9 mouse cellular contexts compared by ENCODE assay signal in genomic region chr3:138906112-138906880, GRCm38 (mm10).
DNase-seq lines count a peak whose midpoint lies in the region; ATAC-seq and TF ChIP-seq lines count a peak whose summit lies in the region.
"Had no signal": no experiment of that assay in that cellular context is flagged by ENCODE, and none has a peak within 500 bp of the region (broad histone marks: within the 10 kb centered on the region; RNA-seq: fewer than 3 reads in every experiment).

No protein-coding gene starts in this region.

- no peaks in the 10 kb centered on the region for H3K36me3 ChIP-seq in MEL (ENCODE audit: control insufficient read depth in 1 of 2, insufficient read depth in 2 of 2, low read length in 2 of 2)
- H3K36me3 ChIP-seq in forebrain, embryonic 12.5 days (replicated peaks): peaks cover 16% of the 10 kb centered on the region
- H3K36me3 ChIP-seq in lung, embryonic 15.5 days: no peaks in the 10 kb centered on the region

- H3K27me3 ChIP-seq in MEL (ENCODE audit: control insufficient read depth in 1 of 2, insufficient read depth in 2 of 2, low read length in 2 of 2): no peaks in the 10 kb centered on the region
- H3K27me3 ChIP-seq in forebrain, embryonic 12.5 days: no peaks in the 10 kb centered on the region
- H3K27me3 ChIP-seq in lung, embryonic 15.5 days: peaks cover 3% of the 10 kb centered on the region; the same call in 1 of the 2 replicates

- intact Hi-C loops in heart, postnatal 36 days (cut with DNase I): loop anchor here (2.0 to 10.0 kb wide), 5 partner anchors 163 to 451 kb away; partner anchors contain the start of gene Tspan5

- TF ChIP-seq EP300 in MEL (IDR thresholded peaks at IDR 0.05; ENCODE audit: low read depth in 1 of 2, low read length in 2 of 2): no peak

- no peaks in the 10 kb centered on the region for H3K4me1 ChIP-seq in MEL (ENCODE audit: control insufficient read depth in 1 of 2, insufficient read depth in 2 of 2, low read length in 2 of 2)
- peaks cover 6% of the 10 kb centered on the region for H3K4me1 ChIP-seq in forebrain, embryonic 12.5 days
- peaks cover 10% of the 10 kb centered on the region for H3K4me1 ChIP-seq in lung, embryonic 15.5 days

- H3K79me2 ChIP-seq in MEL (ENCODE audit: control insufficient read depth, insufficient read depth, low read length, poor library complexity): no peaks in the 10 kb centered on the region

- peak overlapping the region; percentile 39; a peak in 3 of 4 replicates for H3K4me3 ChIP-seq in MEL (ENCODE audit: control insufficient read depth in 1 of 2, insufficient read depth in 1 of 2, low read depth in 2 of 2, low read length in 2 of 2)
- no peak overlapping the region for H3K4me3 ChIP-seq in forebrain, embryonic 12.5 days (replicated peaks)
- no peak overlapping the region for H3K4me3 ChIP-seq in lung, embryonic 15.5 days
- H3K4me3 ChIP-seq: megakaryocyte, embryonic 14.5 days had no signal

- no peaks in the 10 kb centered on the region for H3K9me3 ChIP-seq in MEL (replicated peaks; ENCODE audit: insufficient read depth, low read length)
- no peaks in the 10 kb centered on the region for H3K9me3 ChIP-seq in forebrain, embryonic 12.5 days
- no peaks in the 10 kb centered on the region for H3K9me3 ChIP-seq in lung, embryonic 15.5 days
- H3K9me3 ChIP-seq: megakaryocyte, embryonic 14.5 days had no signal

- peak; percentile 73 for DNase-seq in MEL (ENCODE audit: low read depth, low spot score)
- peak; percentile 29 for DNase-seq in c-Kit-positive CD71-positive TER-119-positive erythroid progenitor cells, embryonic 14.5 days (ENCODE audit: low spot score)
- peak; percentile 64 to 73 for DNase-seq in heart, postnatal 36 days
- peak; percentile 37 for DNase-seq in large intestine, adult 2 months (ENCODE audit: low read depth, low spot score)
- DNase-seq in ovary, postnatal 36 days (ENCODE audit: low spot score): peak; percentile 62
- peak; percentile 48 for DNase-seq in yolk sac, embryonic 10.5 days (ENCODE audit: low spot score)

- ATAC-seq in forebrain, embryonic 12.5 days (ENCODE audit: low FRiP score): peak; percentile 73
- ATAC-seq in lung, embryonic 15.5 days (ENCODE audit: borderline replicate concordance, extremely low read depth, low FRiP score, low TSS enrichment): peak; percentile 68; the same call in 1 of the 2 replicates

- no peak overlapping the region for H3K4me2 ChIP-seq in forebrain, embryonic 12.5 days
- H3K4me2 ChIP-seq in lung, embryonic 15.5 days: no peak overlapping the region; the same call in 1 of the 2 replicates

- 30% methylated on average over 17 of the region's 17 CpGs for WGBS in forebrain, embryonic 12.5 days
- 30% methylated on average over 17 of the region's 17 CpGs for WGBS in large intestine, adult 2 months
- 29% methylated on average over 17 of the region's 17 CpGs for WGBS in lung, embryonic 15.5 days

- TF ChIP-seq POLR2A in MEL (IDR thresholded peaks at IDR 0.05; ENCODE audit: control insufficient read depth in 1 of 2, insufficient read depth in 1 of 2, low read depth in 1 of 2, low read length in 2 of 2, poor library complexity in 1 of 2): no peak

- TF ChIP-seq CTCF in MEL (IDR thresholded peaks at IDR 0.05 in 2 of 3, conservative IDR thresholded peaks at IDR 0.05 in 1 of 3; ENCODE audit: control insufficient read depth in 1 of 3, insufficient read depth in 1 of 3, low read depth in 2 of 3, low read length in 3 of 3, poor library complexity in 1 of 3, severe bottlenecking in 1 of 3): peak; percentile 85 to 87 (median 87)

- peak overlapping the region; percentile 23; the same call in 1 of the 2 replicates for H3K9ac ChIP-seq in MEL (ENCODE audit: control insufficient read depth, low read depth, low read length, poor library complexity, severe bottlenecking)
- no peak overlapping the region for H3K9ac ChIP-seq in forebrain, embryonic 12.5 days
- H3K9ac ChIP-seq in lung, embryonic 15.5 days: no peak overlapping the region

- no peak overlapping the region for H3K27ac ChIP-seq in MEL (ENCODE audit: control insufficient read depth, low read depth, low read length)
- no peak overlapping the region for H3K27ac ChIP-seq in forebrain, embryonic 12.5 days
- peak overlapping the region; percentile 81 for H3K27ac ChIP-seq in lung, embryonic 15.5 days

- peak; percentile 89 for TF ChIP-seq RAD21 in MEL (IDR thresholded peaks at IDR 0.05; ENCODE audit: low read depth, low read length)

TF ChIP-seq in MEL, 35 proteins besides CTCF, POLR2A, EP300 and RAD21:
- TF ChIP-seq MAFK (IDR thresholded peaks at IDR 0.05; ENCODE audit: borderline replicate concordance, low read depth, low read length) (no peak), SIN3A (IDR thresholded peaks at IDR 0.05; ENCODE audit: low read length) (peak; percentile 45; the same call in 1 of the 2 replicates), E2F4 (IDR thresholded peaks at IDR 0.05; ENCODE audit: borderline replicate concordance, low read depth, low read length) (no peak), TCF12 (IDR thresholded peaks at IDR 0.05; ENCODE audit: low read depth, low read length) (no peak), MAX (IDR thresholded peaks at IDR 0.05; ENCODE audit: low read length) (peak; percentile 44; the same call in 1 of the 2 replicates), KAT2A (conservative IDR thresholded peaks at IDR 0.05; ENCODE audit: low read depth, low read length) (no peak), ZNF384 (IDR thresholded peaks at IDR 0.05; ENCODE audit: low read depth, low read length) (no peak), JUND (IDR thresholded peaks at IDR 0.05; ENCODE audit: low read depth, low read length) (no peak), BHLHE40 (IDR thresholded peaks at IDR 0.05; ENCODE audit: borderline replicate concordance, low read depth, low read length) (no peak), MEF2A (IDR thresholded peaks at IDR 0.05; ENCODE audit: extremely low read depth, insufficient replicate concordance, low read depth, low read length, poor library complexity, severe bottlenecking) (no peak), RCOR1 (IDR thresholded peaks at IDR 0.05; ENCODE audit: low read depth, low read length) (no peak), POLR2AphosphoS2 (IDR thresholded peaks at IDR 0.05; ENCODE audit: low read length) (no peak), ELF1 (IDR thresholded peaks at IDR 0.05; ENCODE audit: low read depth, low read length) (no peak), SMC3 (IDR thresholded peaks at IDR 0.05; ENCODE audit: low read depth, low read length) (peak; percentile 97), ZMIZ1 (IDR thresholded peaks at IDR 0.05; ENCODE audit: low read depth, low read length) (no peak), USF2 (IDR thresholded peaks at IDR 0.05; ENCODE audit: borderline replicate concordance in 1 of 2, insufficient read depth in 1 of 2, low read depth in 1 of 2, low read length in 2 of 2) (no peak), ZC3H11A (IDR thresholded peaks at IDR 0.05; ENCODE audit: low read depth, low read length) (peak; percentile 86), GATA1 (IDR thresholded peaks at IDR 0.05; ENCODE audit: low read depth, low read length) (0 out of 2 replicates have a peak, but pooled peaks have one; percentile 6), ZKSCAN1 (IDR thresholded peaks at IDR 0.05; ENCODE audit: low read depth, low read length) (no peak), MYC (IDR thresholded peaks at IDR 0.05; ENCODE audit: low read depth, low read length) (no peak), GABPA (IDR thresholded peaks at IDR 0.05; ENCODE audit: low read depth, low read length) (no peak), TAL1 (IDR thresholded peaks at IDR 0.05; ENCODE audit: low read length) (no peak)
TF ChIP-seq in MEL: peak in this region for 5.

Comparison
In these comparisons a context has a peak if more than half of its experiments do, and no peak if none do; other contexts are left out.
1. H3K4me3 ChIP-seq: peak in MEL (2 of 2); none in forebrain, embryonic 12.5 days (single experiment) and lung, embryonic 15.5 days (single experiment).
2. Peak in every context shown above with its lines, with median percentiles within 50 percentile points of each other: DNase-seq.